Mouse (Mus musculus): Measurements from ENCODE around the gene Padi2.

Padi2 gene

GRCm38 (mm10) chr4:140906076-140906826 lies at the start of gene Padi2:
Gene Padi2, plus strand, starts transcription at chr4:140906344.
- peak; percentile 36 for DNase-seq

GRCm38 (mm10) chr4:140857041-140857440 lies 49.1 kb upstream of the Padi2 start:
- DNase-seq: no peak

GRCm38 (mm10) chr4:140857813-140858212 lies 48.3 kb upstream of the Padi2 start:
- no peak for DNase-seq

GRCm38 (mm10) chr4:140859291-140859690 lies 46.9 kb upstream of the Padi2 start:
- DNase-seq: no peak

DNA sequence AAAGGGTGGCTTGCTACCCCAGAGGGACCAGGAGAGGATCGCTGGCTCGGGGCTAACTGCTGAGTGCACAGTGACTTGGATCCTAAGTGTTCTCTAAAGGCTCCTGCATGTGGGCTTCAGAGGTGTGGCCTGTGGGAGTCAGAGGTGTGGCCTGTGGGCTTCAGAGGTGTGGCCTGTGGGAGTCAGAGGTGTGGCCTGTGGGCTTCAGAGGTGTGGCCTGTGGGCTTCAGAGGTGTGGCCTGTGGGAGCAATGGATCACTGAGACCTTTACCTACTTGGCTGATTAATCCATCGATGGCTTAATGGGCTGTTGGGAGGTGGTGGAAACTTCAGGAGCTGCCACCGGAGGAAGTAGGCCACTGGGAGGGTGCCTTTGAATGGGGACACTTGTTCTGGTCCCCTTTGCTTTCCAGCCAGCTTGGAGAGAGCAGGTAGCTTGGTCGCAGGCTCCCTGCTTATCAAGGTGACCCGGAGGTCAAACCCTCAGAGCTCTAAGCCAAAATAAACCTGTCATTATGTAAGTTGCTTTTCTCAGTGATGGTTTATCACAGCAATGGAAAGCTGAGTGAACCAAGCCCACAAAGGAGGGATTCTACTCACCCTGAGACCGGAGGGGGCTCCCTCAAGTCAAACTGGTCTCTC lies 45.9 kb upstream of the Padi2 start:
- DNase-seq: no peak

GRCm38 (mm10) chr4:140860767-140861147 lies 45.4 kb upstream of the Padi2 start:
- DNase-seq: no peak

- DNase-seq: no peak
Observed at GRCm38 (mm10) chr4:140862036-140862650, 44.0 kb upstream of the Padi2 start.

DNA sequence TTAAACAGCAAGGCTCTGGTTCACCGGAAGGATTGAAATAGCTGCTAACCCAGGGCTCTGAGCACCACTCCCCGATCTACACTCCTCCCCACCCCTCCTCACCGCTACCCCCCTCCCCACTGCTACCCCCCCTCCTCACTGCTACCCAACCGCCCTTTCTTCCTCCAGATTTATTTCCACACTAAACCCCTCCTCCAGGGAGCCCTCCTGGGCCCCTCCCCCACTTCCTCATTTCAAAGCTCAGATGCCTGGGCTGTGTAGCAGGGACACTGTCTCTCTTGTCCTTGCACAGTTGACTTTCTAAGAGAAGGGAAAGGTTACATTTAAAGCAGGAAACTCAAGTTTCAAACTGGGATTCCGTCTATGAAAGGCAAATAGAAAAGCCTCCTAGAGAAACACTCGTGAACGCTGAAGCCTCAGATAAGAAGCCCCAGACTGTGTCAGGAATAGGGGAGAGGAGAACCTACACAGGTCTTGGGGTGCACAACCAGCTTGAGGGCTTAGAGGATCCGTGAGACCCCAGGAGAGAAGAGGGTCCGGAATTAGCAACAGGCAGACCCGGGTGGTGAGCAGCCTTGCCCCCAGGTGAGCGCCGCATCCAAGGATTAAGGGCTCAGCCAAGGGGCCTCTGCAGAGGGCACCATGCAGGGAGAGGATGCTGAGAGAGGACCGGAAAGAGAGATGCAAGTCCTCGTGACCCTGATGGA lies 37.5 kb upstream of the Padi2 start:
- DNase-seq: no peak

DNA sequence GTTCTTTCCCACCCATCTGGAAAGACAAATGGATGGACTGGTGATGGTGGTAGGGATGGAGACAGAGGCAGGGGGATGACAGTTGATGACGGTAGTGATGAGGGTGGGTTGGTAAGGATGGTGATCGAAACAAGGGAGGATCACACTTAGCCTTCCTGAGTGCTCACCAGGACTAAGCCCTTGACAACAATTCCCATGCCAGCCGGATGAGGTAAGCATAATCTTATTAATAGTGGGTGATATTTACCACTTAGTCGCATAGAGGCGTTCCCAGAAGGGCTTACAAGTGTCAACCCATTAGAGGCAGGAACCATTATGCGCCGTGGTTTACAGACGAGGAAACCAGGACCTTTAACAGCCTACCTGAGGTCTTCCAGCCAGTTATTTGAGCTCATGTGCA lies 36.2 kb upstream of the Padi2 start:
- DNase-seq: no peak

GRCm38 (mm10) chr4:140870876-140871275 lies 35.3 kb upstream of the Padi2 start:
- no peak for DNase-seq

GRCm38 (mm10) chr4:140871376-140871775 lies 34.8 kb upstream of the Padi2 start:
- no peak for DNase-seq

- DNase-seq: no peak
Observed at GRCm38 (mm10) chr4:140871851-140872685, 34.1 kb upstream of the Padi2 start.

- no peak for DNase-seq
Observed at GRCm38 (mm10) chr4:140872686-140872992, 33.5 kb upstream of the Padi2 start.

GRCm38 (mm10) chr4:140873011-140873410 lies 33.1 kb upstream of the Padi2 start:
- DNase-seq: no peak

DNA sequence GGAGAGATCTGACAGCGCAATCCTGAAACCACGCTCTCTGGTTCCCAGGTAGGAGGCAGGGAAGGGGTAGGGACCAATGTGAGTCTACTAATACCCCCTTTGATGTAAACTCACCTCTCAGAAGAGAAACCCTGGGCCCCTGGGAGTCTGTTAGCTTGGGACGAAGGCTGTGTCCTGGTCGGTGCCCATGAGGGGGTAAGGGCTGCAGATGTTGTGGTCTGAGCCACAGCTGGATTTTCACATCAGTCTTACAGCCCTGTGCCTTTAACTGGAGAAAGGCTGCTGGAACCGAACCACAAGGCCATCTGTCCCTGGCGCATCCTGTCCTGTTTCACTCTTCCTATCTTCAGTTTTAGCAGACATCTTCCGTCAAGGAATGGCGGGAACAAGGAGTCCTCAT lies 30.0 kb upstream of the Padi2 start:
- no peak for DNase-seq

- DNase-seq: no peak
Observed at GRCm38 (mm10) chr4:140876681-140877080, 29.5 kb upstream of the Padi2 start.

DNA sequence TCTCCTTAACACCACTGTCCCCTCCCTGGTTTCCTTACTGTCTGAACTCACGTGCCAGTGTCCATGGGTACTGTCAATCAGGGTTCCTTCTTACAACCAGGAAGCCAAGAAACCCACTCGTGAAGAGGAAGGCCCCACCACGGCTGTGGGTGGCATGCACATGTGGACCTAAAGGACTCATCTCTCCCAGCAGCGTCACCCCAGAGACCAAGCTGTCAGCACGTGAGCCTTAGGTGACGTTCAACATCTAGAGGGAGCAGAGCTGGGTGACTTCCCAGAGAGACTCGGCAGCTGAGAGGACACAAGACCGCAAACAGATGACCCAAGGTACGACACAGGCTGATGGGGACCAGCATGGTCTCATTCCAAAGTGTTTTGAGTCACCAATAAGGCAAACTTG lies 28.7 kb upstream of the Padi2 start:
- no peak for DNase-seq

DNA sequence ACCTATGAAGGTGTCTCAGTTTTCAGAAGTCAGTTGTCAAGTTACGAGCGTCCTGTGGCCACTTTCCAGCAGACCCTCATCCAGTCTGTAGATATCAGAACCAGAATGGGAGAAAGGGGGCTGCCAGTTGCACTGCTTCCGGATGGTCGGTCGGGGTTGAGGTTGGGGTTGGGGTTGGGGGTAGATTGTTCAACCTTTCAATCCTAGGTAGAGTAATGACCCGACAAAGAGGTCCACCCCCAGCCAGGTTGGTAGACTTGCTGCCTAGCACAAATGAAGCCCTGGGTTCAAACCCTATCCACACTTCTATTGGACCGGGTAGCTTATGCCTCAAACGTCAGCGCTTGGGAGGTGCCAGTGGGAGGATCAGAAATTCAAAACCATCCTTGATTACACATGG lies 27.5 kb upstream of the Padi2 start:
- no peak for DNase-seq

DNA sequence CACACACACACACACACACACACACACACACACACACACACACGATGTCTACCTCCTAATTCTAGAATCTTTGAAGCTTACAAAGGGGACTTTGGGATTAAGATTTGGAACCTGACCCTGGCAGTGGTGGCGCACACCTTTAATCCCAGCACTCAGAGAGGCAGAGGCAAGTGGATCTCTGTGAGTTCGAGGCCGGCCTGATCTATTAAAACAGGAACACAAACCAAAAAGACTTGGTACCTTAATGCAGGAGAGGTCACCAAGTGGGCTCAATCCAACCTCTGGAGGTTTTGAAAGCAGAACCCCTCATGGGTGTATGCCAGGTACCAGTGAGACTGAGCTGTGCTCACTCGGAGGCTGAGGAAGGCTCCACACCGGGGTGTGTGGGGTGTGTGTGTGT lies 27.0 kb upstream of the Padi2 start:
- DNase-seq: no peak

DNA sequence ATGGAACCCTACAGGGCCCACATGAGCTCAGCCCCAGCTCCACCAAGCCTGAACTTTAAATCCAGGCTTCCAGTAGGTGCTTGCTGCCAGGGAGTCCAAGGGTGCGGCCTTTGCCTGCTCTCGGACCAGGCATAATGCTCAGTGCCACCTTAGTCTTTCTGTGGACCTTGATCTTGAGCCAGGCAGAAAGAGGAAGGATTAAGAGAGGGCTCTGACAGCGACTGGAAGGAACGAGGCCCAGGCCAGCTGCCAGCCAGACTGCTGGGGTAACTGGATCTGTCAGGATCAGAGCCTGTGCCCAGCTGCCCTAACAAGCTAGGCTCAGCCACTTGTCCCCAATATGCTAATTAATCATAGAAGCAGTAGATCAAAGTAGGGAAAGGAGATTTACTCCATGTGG lies 26.4 kb upstream of the Padi2 start:
- no peak for DNase-seq

DNA sequence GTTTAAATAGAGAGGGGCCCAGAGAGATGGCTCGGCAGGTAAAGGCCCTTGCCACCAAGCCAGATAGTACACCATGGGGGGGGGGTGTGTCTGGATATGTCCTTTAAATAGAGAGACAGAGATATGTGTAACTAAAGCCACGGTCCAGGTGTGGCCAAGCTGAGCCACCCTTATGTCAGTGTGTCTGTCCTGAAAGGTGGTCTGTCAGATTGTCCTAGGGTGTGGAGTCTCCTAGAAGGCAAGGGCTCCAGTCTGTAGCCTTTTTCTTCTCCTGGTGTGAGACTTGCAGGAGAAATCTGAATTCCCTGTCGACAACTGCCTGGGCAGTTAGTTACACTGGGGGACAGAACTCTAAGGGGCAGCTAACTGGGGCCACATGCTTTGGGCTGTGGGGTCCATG lies 25.9 kb upstream of the Padi2 start:
- no peak for DNase-seq

DNA sequence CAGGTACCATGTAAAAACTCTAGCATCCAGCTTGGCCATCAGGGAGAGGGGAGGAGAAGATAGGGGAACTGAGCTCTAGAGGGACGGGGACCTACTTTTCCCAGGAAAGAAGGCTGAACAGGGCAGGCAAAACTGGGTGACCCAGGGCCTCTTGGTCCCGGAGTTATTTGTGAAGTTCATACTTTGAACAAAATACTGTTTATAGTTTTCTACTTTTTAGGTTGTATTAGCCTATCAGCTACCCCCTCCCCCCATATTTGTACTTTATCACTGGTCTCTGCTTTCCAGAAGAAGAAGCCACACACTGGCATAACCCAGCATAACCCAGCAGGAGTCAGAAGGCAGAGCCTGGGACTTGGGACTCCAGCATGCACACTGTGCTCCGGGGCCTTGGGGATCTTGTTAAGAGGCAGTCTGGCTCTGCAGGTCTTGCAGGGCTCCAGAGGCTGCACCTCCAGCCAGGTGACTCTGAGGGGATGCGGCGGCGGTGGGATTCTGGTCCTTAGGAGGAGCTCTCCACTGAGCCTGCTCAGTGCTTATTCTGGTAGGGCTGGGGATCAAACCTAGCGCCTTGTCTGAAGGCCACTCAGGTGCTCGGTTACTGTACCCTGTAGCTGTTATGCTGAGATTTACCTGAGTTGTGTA lies 25.0 kb upstream of the Padi2 start:
- DNase-seq: no peak
